Mouse (Mus musculus) lung, embryonic 14.5 days (tissue): Measurements from ENCODE around the gene Marveld1. TPM values are rescaled to one million over a fixed set of nuclear protein-coding genes. Genes with fewer than 3 reads are reported as not detected.

Experiments
- ATAC-seq: fragments of 200-750 bp; cut with Nextera tagmentation; 2 replicates; pipeline ENCODE4 v1.8.0; 2017; ENCODE audit warnings: mild to moderate bottlenecking, moderate TSS enrichment, moderate library complexity; ENCODE audit not compliant: insufficient read depth
- DNase-seq: peaks from one replicate; pipeline ENCODE4 v3.0.0-alpha.2; 2015
- H3K27ac ChIP-seq: fragments of 300-500 bp; sonication (generic); 2 replicates; pipeline ENCODE4 v1.5.1; 2014; ENCODE audit warnings: low read depth, mild to moderate bottlenecking, moderate library complexity
- H3K27me3 ChIP-seq: fragments of 300-500 bp; sonication (generic); 2 replicates; pipeline ENCODE4 v1.6.1; 2014; ENCODE audit warnings: low read length, control low read depth; ENCODE audit not compliant: insufficient read depth
- H3K36me3 ChIP-seq: fragments of 300-500 bp; sonication (generic); 2 replicates; pipeline ENCODE4 v1.6.1; 2014; ENCODE audit warnings: control low read depth; ENCODE audit not compliant: insufficient read depth
- H3K4me1 ChIP-seq: fragments of 300-500 bp; sonication (generic); 2 replicates; pipeline ENCODE4 v1.6.1; 2014; ENCODE audit warnings: antibody characterized with exemption, control low read depth; ENCODE audit not compliant: insufficient read depth
- H3K4me2 ChIP-seq: fragments of 300-500 bp; sonication (generic); 2 replicates; pipeline ENCODE4 v1.6.1; 2014; ENCODE audit warnings: mild to moderate bottlenecking
- H3K4me3 ChIP-seq: fragments of 300-500 bp; sonication (generic); 2 replicates; pipeline ENCODE4 v1.5.1; 2014; ENCODE audit warnings: low read depth, low read length
- H3K9ac ChIP-seq: fragments of 300-500 bp; sonication (generic); 2 replicates; pipeline ENCODE4 v1.6.1; 2014
- H3K9me3 ChIP-seq: fragments of 300-500 bp; sonication (generic); 2 replicates; pipeline ENCODE4 v1.6.1; 2016; ENCODE audit warnings: low read depth, low read length, control low read depth
- CTCF ChIP-seq: IDR thresholded peaks from 2 replicates; pipeline ENCODE4 v1.5.1; 2016; ENCODE audit warnings: antibody characterized with exemption, low read depth
- WGBS: fragments of 180-500 bp; shearing (Covaris S2); extraction: QIAGEN DNeasy Blood & Tissue Kit; methylation state at CpG from one replicate; pipeline ENCODE4 v1.1.7; 2014; 5-methylcytosine and 5-hydroxymethylcytosine counted together
- polyA plus RNA-seq: library from polyadenylated mRNA; unstranded; fragments of >200 nt; fragmentation: Nextera tagmentation; extraction: Ambion mirVana; gene quantifications from 2 replicates; pipeline ENCODE4 v1.2.1, GENCODE M21; 2014

The Marveld1 gene
- polyA plus RNA-seq, 1 experiment from 2014 or later, result 25.4 TPM

- peaks cover 53% of the 10 kb centered on the region for H3K36me3 ChIP-seq
- H3K4me3 ChIP-seq, result no peak overlapping the region
- no peak for DNase-seq
- no peak for TF ChIP-seq CTCF
- WGBS, result 83% methylated on average over 13 of the region's 13 CpGs
- no peaks in the 10 kb centered on the region for H3K9me3 ChIP-seq
- peaks cover 10% of the 10 kb centered on the region; the same call in 1 of the 2 replicates for H3K4me1 ChIP-seq
- no peak overlapping the region for H3K27ac ChIP-seq
- ATAC-seq, result no peak
- no peak overlapping the region for H3K9ac ChIP-seq
- no peaks in the 10 kb centered on the region for H3K27me3 ChIP-seq
- H3K4me2 ChIP-seq, result no peak overlapping the region
Observed at GRCm38 (mm10) chr19:42124684-42125083, 22.5 kb upstream of the Marveld1 start.

DNA sequence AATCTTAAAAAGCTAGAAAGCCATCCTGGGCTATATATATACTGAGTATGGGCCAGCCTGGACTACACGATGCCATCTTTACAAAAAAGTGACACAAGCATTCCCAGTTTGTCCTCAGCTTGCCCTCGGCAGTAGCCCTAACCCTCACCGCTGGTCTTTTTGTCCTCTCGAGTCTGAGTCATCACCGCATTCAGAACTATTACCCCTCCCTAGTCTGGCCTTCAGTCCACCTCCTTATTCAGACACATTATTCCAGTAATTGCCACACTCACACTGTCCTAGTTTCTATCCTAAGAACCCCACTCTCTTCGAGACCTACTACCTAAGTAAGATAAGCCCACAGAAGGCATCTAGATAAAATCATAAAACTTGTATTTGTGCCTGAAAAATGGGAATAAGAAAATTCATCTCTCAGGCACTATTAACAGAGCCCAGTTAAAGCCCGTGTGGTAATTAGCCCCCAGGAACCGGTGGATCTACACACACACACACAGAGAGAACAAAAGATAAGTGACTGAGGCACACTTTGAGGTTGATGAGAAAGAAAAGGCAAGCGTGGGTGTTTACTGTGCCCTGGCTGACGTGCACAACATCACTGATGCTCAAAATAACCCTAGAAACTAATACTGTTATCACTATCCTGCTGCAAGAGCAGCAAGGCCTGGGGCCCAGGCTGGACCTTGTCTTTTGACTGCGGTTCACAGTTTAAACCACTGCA lies 21.5 kb upstream of the Marveld1 start:
- Histone ChIP-seq H3K27ac (no peak overlapping the region), H3K9me3 (no peaks in the 10 kb centered on the region), H3K9ac (no peak overlapping the region), H3K36me3 (peaks cover 44% of the 10 kb centered on the region), H3K4me2 (no peak overlapping the region), H3K4me1 (peaks cover 10% of the 10 kb centered on the region; the same call in 1 of the 2 replicates), H3K27me3 (no peaks in the 10 kb centered on the region), H3K4me3 (no peak overlapping the region)
- no peak for TF ChIP-seq CTCF
- ATAC-seq (no peak), DNase-seq (no peak)
- 82% methylated on average over 11 of the region's 11 CpGs for WGBS

DNA sequence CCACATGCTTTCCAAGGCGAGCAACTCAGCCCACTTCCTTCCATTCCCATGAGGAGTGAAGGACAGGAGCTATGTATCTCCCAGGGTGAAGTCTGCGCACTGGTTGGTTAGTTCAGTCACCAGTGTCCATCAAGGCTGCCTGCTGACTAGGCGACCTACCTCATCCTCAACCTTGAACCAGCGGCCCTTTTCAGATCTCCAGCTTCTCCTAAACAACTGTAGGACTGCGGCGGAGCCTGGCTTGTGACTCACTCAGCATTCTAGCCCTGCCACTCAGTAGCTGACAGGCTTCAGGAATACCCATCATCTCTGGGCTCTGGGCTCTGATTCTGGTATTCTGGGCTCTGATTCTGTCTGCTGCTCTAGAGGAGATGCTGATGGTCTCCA lies 21.0 kb upstream of the Marveld1 start:
- peak overlapping the region; percentile 98; the same call in 1 of the 2 replicates for H3K4me2 ChIP-seq
- no peaks in the 10 kb centered on the region for H3K9me3 ChIP-seq
- no peak overlapping the region for H3K9ac ChIP-seq
- H3K4me3 ChIP-seq, result no peak overlapping the region
- H3K4me1 ChIP-seq, result peaks cover 10% of the 10 kb centered on the region; the same call in 1 of the 2 replicates
- peak overlapping the region; percentile 73 for H3K27ac ChIP-seq
- DNase-seq (no peak), ATAC-seq (no peak)
- no peaks in the 10 kb centered on the region for H3K27me3 ChIP-seq
- TF ChIP-seq CTCF, result no peak
- peaks cover 39% of the 10 kb centered on the region for H3K36me3 ChIP-seq
- 84% methylated on average over 6 of the region's 6 CpGs for WGBS

DNA sequence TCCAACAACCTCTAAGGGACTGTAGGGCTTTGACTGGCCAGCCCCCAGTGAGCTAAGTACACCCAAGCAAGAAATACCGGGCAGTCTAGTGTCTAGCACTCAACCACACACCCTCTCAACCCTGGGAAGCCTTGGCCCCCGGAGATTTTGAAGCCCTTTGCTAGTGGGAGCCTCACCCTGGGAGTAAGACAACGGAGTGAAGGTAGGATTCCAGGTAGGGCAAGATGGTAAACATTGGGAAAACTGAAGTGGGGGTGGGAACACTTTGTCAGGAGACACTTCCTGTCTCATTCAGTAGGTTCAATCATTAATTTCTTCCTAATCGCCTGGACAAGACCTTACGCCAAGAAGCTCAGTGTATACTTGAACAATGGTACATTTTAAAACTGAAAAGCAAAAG lies 20.2 kb upstream of the Marveld1 start:
- TF ChIP-seq CTCF, result no peak
- Histone ChIP-seq H3K36me3 (peaks cover 31% of the 10 kb centered on the region), H3K4me1 (peaks cover 10% of the 10 kb centered on the region; the same call in 1 of the 2 replicates), H3K9ac (no peak overlapping the region), H3K4me2 (peak overlapping the region; percentile 98), H3K27ac (peak overlapping the region; percentile 73), H3K4me3 (peak overlapping the region; percentile 66; the same call in 1 of the 2 replicates), H3K9me3 (no peaks in the 10 kb centered on the region), H3K27me3 (no peaks in the 10 kb centered on the region)
- peak; percentile 43 for DNase-seq
- ATAC-seq, result no peak
- 61% methylated on average over 5 of the region's 5 CpGs for WGBS

DNA sequence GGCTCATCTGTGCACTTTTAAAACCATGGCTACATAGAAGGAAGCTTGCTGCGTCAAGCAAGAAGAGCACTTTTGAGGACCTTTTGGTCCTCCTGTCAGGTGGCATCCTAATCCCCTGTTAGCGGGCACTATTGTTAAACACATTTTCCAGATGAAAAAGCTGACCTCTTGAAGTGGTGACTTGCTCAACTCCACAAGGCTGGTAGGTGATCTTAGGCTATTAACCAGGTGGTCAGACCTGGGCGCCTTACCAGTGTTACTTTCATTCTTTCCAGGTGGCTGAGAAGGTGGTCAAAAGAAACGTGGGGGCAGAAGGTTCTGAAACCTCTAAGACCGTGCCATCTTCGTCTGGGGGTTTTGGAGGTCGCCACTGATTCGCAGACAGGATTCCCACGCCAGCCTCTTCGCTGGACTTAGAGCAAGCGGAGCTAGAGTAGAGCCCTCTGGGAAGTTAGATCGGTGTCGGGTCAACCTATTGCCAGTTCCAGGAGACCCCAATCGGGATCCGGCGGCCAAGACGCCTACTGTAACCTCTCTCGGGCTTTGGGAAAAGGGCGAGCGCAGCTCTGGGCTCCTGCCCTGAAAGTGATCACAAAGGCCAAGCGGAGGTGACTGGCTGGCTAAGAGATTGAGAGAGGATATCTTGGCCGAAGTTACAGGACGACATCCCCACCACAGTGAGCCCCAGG lies 19.0 kb upstream of the Marveld1 start:
- H3K27ac ChIP-seq, result peak overlapping the region; percentile 89
- DNase-seq (peak; percentile 31), ATAC-seq (no peak; the same call in 1 of the 2 replicates)
- H3K27me3 ChIP-seq, result no peaks in the 10 kb centered on the region
- peak overlapping the region; percentile 98 for H3K4me2 ChIP-seq
- WGBS, result 4% methylated on average over 23 of the region's 23 CpGs
- H3K36me3 ChIP-seq, result peaks cover 19% of the 10 kb centered on the region
- peaks cover 10% of the 10 kb centered on the region; the same call in 1 of the 2 replicates for H3K4me1 ChIP-seq
- peak overlapping the region; percentile 80 for H3K9ac ChIP-seq
- no peak for TF ChIP-seq CTCF
- H3K9me3 ChIP-seq, result no peaks in the 10 kb centered on the region
- H3K4me3 ChIP-seq, result peak overlapping the region; percentile 66

- ATAC-seq (peak; percentile 97), DNase-seq (peak; percentile 99)
- H3K9ac ChIP-seq, result peak within 1 kb of the TSS; percentile 80
- TF ChIP-seq CTCF, result no peak
- peaks cover 11% of the 10 kb centered on the region for H3K36me3 ChIP-seq
- H3K4me3 ChIP-seq, result peak within 1 kb of the TSS; percentile 66
- peaks cover 10% of the 10 kb centered on the region; the same call in 1 of the 2 replicates for H3K4me1 ChIP-seq
- under 1% methylated on average over 54 of the region's 54 CpGs for WGBS
- H3K4me2 ChIP-seq, result peak within 1 kb of the TSS; percentile 98
- H3K27me3 ChIP-seq, result no peaks in the 10 kb centered on the region
- H3K27ac ChIP-seq, result peak within 1 kb of the TSS; percentile 90
- no peaks in the 10 kb centered on the region for H3K9me3 ChIP-seq
Observed at GRCm38 (mm10) chr19:42128787-42129508, 18.3 kb upstream of the Marveld1 start, which contains the start of gene Avpi1. Gene Avpi1, minus strand, starts transcription at chr19:42129059.
